Mouse (Mus musculus): Measurements from ENCODE around the gene Cel. TPM values are rescaled to one million over a fixed set of nuclear protein-coding genes. Genes with fewer than 3 reads are reported as not detected.

Cel gene
- total and polyA plus RNA-seq, 3 experiments: not detected

GRCm38 (mm10) chr2:28606601-28607340, 43.6 kb upstream of the Cel start (continued):
- TF ChIP-seq SMC3 (IDR thresholded peaks at IDR 0.05; ENCODE audit: low read depth, low read length) (peak; percentile 11; the same call in 1 of the 2 replicates), MYC (IDR thresholded peaks at IDR 0.05; ENCODE audit: low read depth, low read length) (peak; percentile 69; the same call in 1 of the 2 replicates), EP300 (IDR thresholded peaks at IDR 0.05; ENCODE audit: low read depth in 1 of 2, low read length in 2 of 2) (peak; percentile 4 to 41; a peak in 1 of 4 replicates), ZKSCAN1 (IDR thresholded peaks at IDR 0.05; ENCODE audit: low read depth, low read length) (no peak), ELF1 (IDR thresholded peaks at IDR 0.05; ENCODE audit: low read depth, low read length) (no peak), USF2 (IDR thresholded peaks at IDR 0.05; ENCODE audit: borderline replicate concordance in 1 of 2, insufficient read depth in 1 of 2, low read depth in 1 of 2, low read length in 2 of 2) (no peak), GATA1 (IDR thresholded peaks at IDR 0.05; ENCODE audit: low read depth, low read length) (peak; percentile 49), ZNF384 (IDR thresholded peaks at IDR 0.05; ENCODE audit: low read depth, low read length) (no peak), ETS1 (IDR thresholded peaks at IDR 0.05; ENCODE audit: low read depth, low read length) (peak; percentile 55; the same call in 1 of the 2 replicates), NELFE (IDR thresholded peaks at IDR 0.05; ENCODE audit: low read depth, low read length) (no peak), ZMIZ1 (IDR thresholded peaks at IDR 0.05; ENCODE audit: low read depth, low read length) (0 out of 2 replicates have a peak, but pooled peaks have one; percentile 51), MAFK (IDR thresholded peaks at IDR 0.05; ENCODE audit: borderline replicate concordance, low read depth, low read length) (no peak), TAL1 (IDR thresholded peaks at IDR 0.05; ENCODE audit: low read length) (no peak), CTCF (IDR thresholded peaks at IDR 0.05 in 2 of 3, conservative IDR thresholded peaks at IDR 0.05 in 1 of 3; ENCODE audit: control insufficient read depth in 1 of 3, insufficient read depth in 1 of 3, low read depth in 2 of 3, low read length in 3 of 3, poor library complexity in 1 of 3, severe bottlenecking in 1 of 3) (peak; percentile 42 to 64 (median 44); a peak in 5 of 6 replicates), CHD2 (IDR thresholded peaks at IDR 0.05; ENCODE audit: low read length) (peak; percentile 64; the same call in 1 of the 2 replicates), MAX (IDR thresholded peaks at IDR 0.05; ENCODE audit: low read length) (no peak), TBP (IDR thresholded peaks at IDR 0.05; ENCODE audit: low read depth, low read length) (0 out of 2 replicates have a peak, but pooled peaks have one; percentile 16), POLR2AphosphoS2 (IDR thresholded peaks at IDR 0.05; ENCODE audit: low read length) (no peak; the same call in 1 of the 2 replicates)

DNA sequence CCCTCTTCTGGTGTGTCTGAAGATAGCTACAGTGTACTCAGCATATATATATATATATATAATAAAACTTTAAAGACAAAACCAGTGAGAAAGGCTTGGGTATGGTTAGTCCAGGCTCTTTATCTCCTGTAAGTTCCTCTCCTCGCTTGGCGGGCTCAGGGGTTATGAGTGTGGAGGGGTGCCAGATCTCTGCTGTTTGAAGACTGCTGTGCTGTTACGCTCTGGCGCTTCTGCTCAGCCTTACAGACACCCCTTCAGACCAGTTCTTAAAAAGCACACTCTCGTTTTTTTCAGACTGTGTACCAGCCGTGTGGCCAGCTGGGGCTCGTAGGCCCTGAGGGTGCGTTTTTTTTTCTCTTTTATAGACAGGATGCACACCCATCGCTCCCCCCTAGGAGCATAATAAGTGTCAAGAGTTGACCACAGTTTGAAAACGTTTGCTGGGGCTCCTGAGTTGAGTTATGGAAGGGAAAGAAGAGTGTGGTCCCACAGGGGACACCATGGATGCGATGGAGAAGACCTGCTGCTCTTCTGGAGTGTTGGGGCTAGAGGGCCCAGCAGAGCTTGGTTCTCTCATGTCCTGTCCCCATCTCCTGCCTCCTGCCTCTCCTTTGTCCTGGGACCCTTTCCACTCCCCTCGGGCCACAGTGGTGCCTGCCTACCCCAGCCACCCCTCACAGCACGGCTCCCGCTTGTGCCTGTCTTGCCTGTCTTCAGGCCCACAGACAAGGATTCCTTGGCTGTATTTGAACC, 42.8 kb upstream of the Cel start:
- Histone ChIP-seq H3K9ac (ENCODE audit: control insufficient read depth, low read depth, low read length, poor library complexity, severe bottlenecking) (peak overlapping the region; percentile 59), H3K27me3 (ENCODE audit: control insufficient read depth in 1 of 2, insufficient read depth in 2 of 2, low read length in 2 of 2) (no peaks in the 10 kb centered on the region), H3K9me3 (replicated peaks; ENCODE audit: insufficient read depth, low read length) (no peaks in the 10 kb centered on the region), H3K4me1 (ENCODE audit: control insufficient read depth in 1 of 2, insufficient read depth in 2 of 2, low read length in 2 of 2) (peaks cover 20 to 62% of the 10 kb centered on the region in 2 experiments), H3K4me3 (ENCODE audit: control insufficient read depth in 1 of 2, insufficient read depth in 1 of 2, low read depth in 2 of 2, low read length in 2 of 2) (peak overlapping the region; percentile 5 to 8; a peak in 2 of 4 replicates), H3K27ac (ENCODE audit: control insufficient read depth, low read depth, low read length) (peak overlapping the region; percentile 93), H3K36me3 (ENCODE audit: control insufficient read depth in 1 of 2, insufficient read depth in 2 of 2, low read length in 2 of 2) (peaks cover 2 to 59% of the 10 kb centered on the region in 2 experiments; a peak in 3 of 4 replicates), H3K79me2 (ENCODE audit: control insufficient read depth, insufficient read depth, low read length, poor library complexity) (peaks cover 2% of the 10 kb centered on the region; the same call in 1 of the 2 replicates)
- peak; percentile 97 for DNase-seq (ENCODE audit: low read depth, low spot score)
- TF ChIP-seq ZNF384 (IDR thresholded peaks at IDR 0.05; ENCODE audit: low read depth, low read length) (peak; percentile 93), ZKSCAN1 (IDR thresholded peaks at IDR 0.05; ENCODE audit: low read depth, low read length) (no peak), E2F4 (IDR thresholded peaks at IDR 0.05; ENCODE audit: borderline replicate concordance, low read depth, low read length) (peak; percentile 94), NELFE (IDR thresholded peaks at IDR 0.05; ENCODE audit: low read depth, low read length) (peak; percentile 54; the same call in 1 of the 2 replicates), POLR2AphosphoS2 (IDR thresholded peaks at IDR 0.05; ENCODE audit: low read length) (peak; percentile 28), MEF2A (IDR thresholded peaks at IDR 0.05; ENCODE audit: extremely low read depth, insufficient replicate concordance, low read depth, low read length, poor library complexity, severe bottlenecking) (no peak), RAD21 (IDR thresholded peaks at IDR 0.05; ENCODE audit: low read depth, low read length) (no peak), HCFC1 (IDR thresholded peaks at IDR 0.05; ENCODE audit: low read depth, low read length) (peak; percentile 47; the same call in 1 of the 2 replicates), GABPA (IDR thresholded peaks at IDR 0.05; ENCODE audit: low read depth, low read length) (no peak), CHD1 (IDR thresholded peaks at IDR 0.05; ENCODE audit: low read depth, low read length) (peak; percentile 42; the same call in 1 of the 2 replicates), POLR2AphosphoS5 (IDR thresholded peaks at IDR 0.05; ENCODE audit: borderline replicate concordance, low read depth, low read length) (peak; percentile 60; the same call in 1 of the 2 replicates), ELF1 (IDR thresholded peaks at IDR 0.05; ENCODE audit: low read depth, low read length) (no peak), ETS1 (IDR thresholded peaks at IDR 0.05; ENCODE audit: low read depth, low read length) (peak; percentile 86; the same call in 1 of the 2 replicates), TCF12 (IDR thresholded peaks at IDR 0.05; ENCODE audit: low read depth, low read length) (peak; percentile 74), USF1 (IDR thresholded peaks at IDR 0.05; ENCODE audit: low read depth, low read length) (no peak), JUND (IDR thresholded peaks at IDR 0.05; ENCODE audit: low read depth, low read length) (no peak), GATA1 (IDR thresholded peaks at IDR 0.05; ENCODE audit: low read depth, low read length) (peak; percentile 60; the same call in 1 of the 2 replicates), POLR2A (IDR thresholded peaks at IDR 0.05; ENCODE audit: control insufficient read depth in 1 of 2, insufficient read depth in 1 of 2, low read depth in 1 of 2, low read length in 2 of 2, poor library complexity in 1 of 2) (peak; percentile 31 to 71; a peak in 2 of 4 replicates), TBP (IDR thresholded peaks at IDR 0.05; ENCODE audit: low read depth, low read length) (peak; percentile 86)
